Mouse (Mus musculus) common myeloid progenitor, adult 5-6 weeks (primary cell): Measurements from ENCODE around the gene Ptma. TPM values are rescaled to one million over a fixed set of nuclear protein-coding genes. Genes with fewer than 3 reads are reported as not detected.
A peak's percentile ranks its signal among the peaks of the same experiment; 100 is the strongest.
"Not testable (repeated sequence)": the region's sequence is repeated elsewhere in the genome, so short reads cannot be mapped to it uniquely, and the experiment has no call there.

Experiments
- ATAC-seq: replicated peaks from 2 replicates; pipeline ENCODE4 v1.8.0; 2016; ENCODE audit warnings: low read depth, mild to moderate bottlenecking, moderate TSS enrichment, inconsistent platforms; ENCODE audit not compliant: poor library complexity, severe bottlenecking
- total RNA-seq: library from RNA; stranded (forward); fragments of 200-1000, 187-1606 nt; gene quantifications from 2 replicates; pipeline ENCODE4 v1.2.3, GENCODE M21; 2017

The Ptma gene
- 6,083 and 6,415 TPM in 2 replicates for total RNA-seq

GRCm38 (mm10) chr1:86526116-86526788 lies at the start of gene Ptma:
Gene Ptma, plus strand, starts transcription at chr1:86526726.
- peak; percentile 61 for ATAC-seq

- ATAC-seq, result no peak
Measured at GRCm38 (mm10) chr1:86477738-86478285, 48.7 kb upstream of the Ptma start.

- ATAC-seq, result peak; percentile 97
Measured at GRCm38 (mm10) chr1:86479099-86479825, 47.3 kb upstream of the Ptma start.

GRCm38 (mm10) chr1:86480288-86480687 lies 46.2 kb upstream of the Ptma start:
- no peak for ATAC-seq

- no peak for ATAC-seq
Measured at GRCm38 (mm10) chr1:86480735-86481447, 45.6 kb upstream of the Ptma start.

GRCm38 (mm10) chr1:86481468-86481867 lies 45.1 kb upstream of the Ptma start:
- no peak for ATAC-seq

GRCm38 (mm10) chr1:86482288-86482687 lies 44.2 kb upstream of the Ptma start:
- no peak for ATAC-seq

GRCm38 (mm10) chr1:86482761-86483160 lies 43.8 kb upstream of the Ptma start:
- ATAC-seq, result no peak

GRCm38 (mm10) chr1:86485346-86485745 lies 41.2 kb upstream of the Ptma start:
- ATAC-seq, result no peak

- not testable (repeated sequence) for ATAC-seq
Measured at GRCm38 (mm10) chr1:86485858-86486257, 40.7 kb upstream of the Ptma start.

GRCm38 (mm10) chr1:86486703-86487294 lies 39.7 kb upstream of the Ptma start:
- no peak for ATAC-seq

- peak; percentile 92 for ATAC-seq
Measured at GRCm38 (mm10) chr1:86487295-86487907, 39.1 kb upstream of the Ptma start.

GRCm38 (mm10) chr1:86487908-86488314 lies 38.6 kb upstream of the Ptma start:
- ATAC-seq, result no peak

- no peak for ATAC-seq
Measured at GRCm38 (mm10) chr1:86488326-86488725, 38.2 kb upstream of the Ptma start.

- ATAC-seq, result no peak
Measured at GRCm38 (mm10) chr1:86488774-86489173, 37.8 kb upstream of the Ptma start.

- no peak for ATAC-seq
Measured at GRCm38 (mm10) chr1:86489901-86490300, 36.6 kb upstream of the Ptma start.

- no peak for ATAC-seq
Measured at GRCm38 (mm10) chr1:86490697-86491096, 35.8 kb upstream of the Ptma start.

GRCm38 (mm10) chr1:86491533-86492094 lies 34.9 kb upstream of the Ptma start:
- ATAC-seq, result no peak
